Mouse (Mus musculus) heart, postnatal 25 days (tissue): ENCODE measurements around the gene Grm7. TPM values are rescaled to one million over a fixed set of nuclear protein-coding genes. Genes with fewer than 3 reads are reported as not detected.

ENCODE experiments used
- DNase-seq: peaks from one replicate; pipeline ENCODE4 v3.0.0; 2022; ENCODE audit warnings: low spot score
- intact Hi-C: fragments of 180-260 bp; cut with DNase I; formaldehyde crosslinking; loops from one replicate; pipeline ENCODE4 v1.15.1; 2025
- total RNA-seq, 2 experiments: library from RNA; stranded (reverse); gene quantifications; 2 replicates each; pipeline ENCODE4 v1.2.3; 2021

Gene Grm7
- total RNA-seq, 2 experiments from 2014 or later: 0.05 TPM; not detected in 1

- intact Hi-C loops: no loop called here
- DNase-seq: no peak
Observed at GRCm38 (mm10) chr6:110818236-110818635, 172.9 kb downstream of the Grm7 start.

GRCm38 (mm10) chr6:110868311-110868710, 222.9 kb downstream of the Grm7 start:
- intact Hi-C loops: no loop called here
- DNase-seq: no peak

GRCm38 (mm10) chr6:110982013-110982412, 336.6 kb downstream of the Grm7 start:
- intact Hi-C loops: no loop called here

GRCm38 (mm10) chr6:111039099-111039498, 393.7 kb downstream of the Grm7 start:
- no peak for DNase-seq
- intact Hi-C loops: no loop called here

More at GRCm38 (mm10) chr6:110982013-110982412, 336.6 kb downstream of the Grm7 start:
- DNase-seq: no peak

GRCm38 (mm10) chr6:111045896-111046295, 400.5 kb downstream of the Grm7 start:
- intact Hi-C loops: no loop called here
- no peak for DNase-seq

- intact Hi-C loops: no loop called here
- no peak for DNase-seq
Observed at GRCm38 (mm10) chr6:111049247-111049646, 403.9 kb downstream of the Grm7 start.

- no peak for DNase-seq
- intact Hi-C loops: no loop called here
Observed at GRCm38 (mm10) chr6:111054001-111054975, 408.9 kb downstream of the Grm7 start.

GRCm38 (mm10) chr6:111057798-111058197, 412.4 kb downstream of the Grm7 start:
- DNase-seq: no peak
- intact Hi-C loops: no loop called here

- intact Hi-C loops: no loop called here
- DNase-seq: no peak
Observed at GRCm38 (mm10) chr6:111060004-111060403, 414.6 kb downstream of the Grm7 start.

GRCm38 (mm10) chr6:111084569-111084968, 439.2 kb downstream of the Grm7 start:
- intact Hi-C loops: no loop called here
- no peak for DNase-seq

- intact Hi-C loops: no loop called here
Observed at GRCm38 (mm10) chr6:111094818-111095217, 449.4 kb downstream of the Grm7 start.

GRCm38 (mm10) chr6:111105485-111105884, 460.1 kb downstream of the Grm7 start:
- intact Hi-C loops: no loop called here
- no peak for DNase-seq

More at GRCm38 (mm10) chr6:111094818-111095217, 449.4 kb downstream of the Grm7 start:
- DNase-seq: no peak

- no peak for DNase-seq
- intact Hi-C loops: no loop called here
Observed at GRCm38 (mm10) chr6:111161037-111161436, 515.7 kb downstream of the Grm7 start.

- intact Hi-C loops: no loop called here
- DNase-seq: no peak
Observed at GRCm38 (mm10) chr6:111195333-111195732, 550.0 kb downstream of the Grm7 start.

- DNase-seq: no peak
- intact Hi-C loops: no loop called here
Observed at GRCm38 (mm10) chr6:111221083-111221729, 575.8 kb downstream of the Grm7 start.

- no peak for DNase-seq
- intact Hi-C loops: no loop called here
Observed at GRCm38 (mm10) chr6:111255215-111255614, 609.8 kb downstream of the Grm7 start.

- no peak for DNase-seq
- intact Hi-C loops: no loop called here
Observed at GRCm38 (mm10) chr6:111256939-111257338, 611.6 kb downstream of the Grm7 start.

GRCm38 (mm10) chr6:111258256-111258655, 612.9 kb downstream of the Grm7 start:
- DNase-seq: no peak

GRCm38 (mm10) chr6:111261181-111261580, 615.8 kb downstream of the Grm7 start:
- no peak for DNase-seq
- intact Hi-C loops: no loop called here

More at GRCm38 (mm10) chr6:111258256-111258655, 612.9 kb downstream of the Grm7 start:
- intact Hi-C loops: no loop called here

- intact Hi-C loops: no loop called here
- DNase-seq: no peak
Observed at GRCm38 (mm10) chr6:111276657-111277056, 631.3 kb downstream of the Grm7 start.

GRCm38 (mm10) chr6:111278516-111278915, 633.1 kb downstream of the Grm7 start:
- intact Hi-C loops: no loop called here
- no peak for DNase-seq
